Mouse (Mus musculus) bone marrow, adult 2 months (tissue): ENCODE measurements at regions not wholly inside any gene's neighbourhood (a gene's known extent, or its start where the extent isn't known, plus 50 kb on each side); places are given as distances from the start of the nearest gene placed in this dataset.
"Not testable (repeated sequence)": the region's sequence is repeated elsewhere in the genome, so short reads cannot be mapped to it uniquely, and the experiment has no call there.

Source experiments
- H3K27ac ChIP-seq: fragments of 200-500 bp; 2 replicates; pipeline ENCODE4 v1.5.1; 2012; ENCODE audit warnings: low read depth, mild to moderate bottlenecking, control low read depth, inconsistent platforms, low read length; ENCODE audit not compliant: control insufficient read depth, poor library complexity, insufficient read depth
- H3K4me1 ChIP-seq: fragments of 200-500 bp; 2 replicates; pipeline ENCODE4 v1.6.1; 2011; ENCODE audit warnings: low read length; ENCODE audit not compliant: control insufficient read depth, insufficient read depth
- H3K4me3 ChIP-seq: fragments of 200-500 bp; replicated peaks from 2 replicates; pipeline ENCODE3; 2011; ENCODE audit warnings: mild to moderate bottlenecking, low read depth, low read length, control low read depth; ENCODE audit not compliant: control insufficient read depth
- CTCF ChIP-seq: fragments of 200-500 bp; IDR thresholded peaks from 2 replicates; pipeline ENCODE4 v1.5.1; 2011; ENCODE audit warnings: low read length, control low read depth; ENCODE audit not compliant: control insufficient read depth, insufficient read depth
- POLR2A ChIP-seq: fragments of 200-500 bp; IDR thresholded peaks from 2 replicates; pipeline ENCODE4 v1.6.1; 2011; ENCODE audit warnings: low read depth, mild to moderate bottlenecking, control low read depth, low read length, borderline replicate concordance; ENCODE audit not compliant: control insufficient read depth
- WGBS: fragments of 180-500 bp; shearing (Covaris S2); methylation state at CpG from one replicate; pipeline ENCODE4 v1.1.7; 2018; 5-methylcytosine and 5-hydroxymethylcytosine counted together

DNA sequence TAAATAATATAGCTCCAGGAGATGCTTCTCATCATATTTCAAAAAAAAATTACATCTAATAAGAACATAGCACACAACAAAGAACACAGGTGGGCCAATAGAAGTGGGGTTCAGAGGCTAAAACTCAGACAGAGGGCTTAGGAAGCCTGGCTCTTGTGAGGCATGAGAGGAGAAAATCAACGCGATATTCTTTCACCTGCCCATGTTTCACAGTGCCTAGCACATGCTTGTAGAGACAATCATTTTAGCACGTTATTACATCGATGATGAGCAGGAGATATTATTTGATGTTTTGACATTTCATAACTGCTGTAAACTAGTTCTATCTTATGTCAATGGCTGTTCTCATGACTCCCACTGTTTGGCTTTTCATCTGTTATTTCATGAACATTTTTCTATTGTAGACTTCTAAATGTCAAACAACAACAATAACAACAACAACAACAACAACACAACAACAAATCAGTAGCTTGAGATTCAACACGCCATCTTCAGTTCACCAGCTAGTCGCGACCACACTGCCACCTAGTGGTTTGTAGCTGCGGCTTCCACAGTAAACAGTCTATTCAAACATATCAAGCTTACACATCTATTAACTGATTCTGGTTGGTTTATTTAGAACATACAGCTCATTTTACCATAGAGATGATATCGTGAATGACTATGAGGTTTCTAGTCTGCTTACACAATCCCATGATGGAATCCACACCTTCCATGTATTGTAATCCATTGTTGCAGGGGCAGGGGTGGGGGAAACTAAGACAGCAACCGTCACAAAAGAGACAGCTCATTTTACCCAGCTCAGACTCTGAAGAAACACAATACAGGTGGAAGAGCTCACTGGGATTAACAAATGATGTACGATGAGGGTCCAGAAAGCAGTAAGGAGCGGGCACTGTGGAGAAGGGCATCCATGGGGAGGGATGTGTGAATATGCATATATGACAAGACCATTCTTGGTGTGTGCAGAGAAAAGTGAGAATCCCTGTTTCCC, 60.5 kb upstream of the Tmem200a start:
- Histone ChIP-seq H3K4me1 (no peaks in the 10 kb centered on the region), H3K4me3 (no peak overlapping the region), H3K27ac (no peak overlapping the region)
- 36% methylated on average over 12 of the region's 12 CpGs for WGBS
- TF ChIP-seq POLR2A (no peak), CTCF (peak; percentile 61)

DNA sequence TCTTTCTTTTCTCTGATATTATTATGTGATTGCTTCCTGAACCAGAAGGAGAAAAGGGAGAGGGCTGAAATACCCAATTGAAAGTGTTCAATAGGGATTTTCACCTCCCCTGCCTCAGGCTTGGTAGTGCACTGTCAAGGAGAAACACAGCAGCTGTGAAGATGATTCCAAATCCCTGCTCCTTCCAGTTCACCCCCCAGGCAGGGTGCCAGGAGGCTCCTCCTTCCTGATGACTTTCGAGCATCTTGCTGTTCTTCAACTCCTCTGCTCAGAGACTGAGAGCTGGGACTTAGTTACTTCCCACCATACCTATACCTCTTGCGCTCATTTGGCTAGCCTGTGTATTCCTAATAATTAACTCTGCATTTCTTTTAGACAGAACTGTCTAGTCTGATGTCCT, 73.7 kb upstream of the Tmem200a start:
- Histone ChIP-seq H3K4me1 (no peaks in the 10 kb centered on the region), H3K4me3 (no peak overlapping the region)
- WGBS: 62% methylated on average over 2 of the region's 2 CpGs

DNA sequence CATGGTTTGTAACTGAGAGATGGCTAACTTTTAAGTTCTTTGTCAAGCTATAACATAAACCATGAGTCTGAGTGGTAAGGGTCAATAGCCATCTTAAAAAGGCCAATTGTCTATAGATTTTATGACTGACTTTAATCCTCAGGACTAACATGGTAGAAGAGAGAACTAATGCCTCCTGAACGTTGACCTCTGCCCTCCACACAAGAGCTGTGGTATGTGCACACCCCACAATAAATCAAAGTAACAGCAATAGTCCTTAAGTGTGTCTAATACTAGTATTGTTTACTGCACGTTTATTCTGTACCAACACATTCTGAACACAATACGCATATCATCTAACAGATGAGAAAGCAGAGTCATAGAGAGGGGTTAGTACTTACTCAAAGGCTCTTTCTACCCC, 70.7 kb upstream of the Samd3 start:
- WGBS: 53% methylated on average over 3 of the region's 3 CpGs
- no peak for TF ChIP-seq POLR2A
- TF ChIP-seq CTCF: no peak
- Histone ChIP-seq H3K4me1 (no peaks in the 10 kb centered on the region), H3K4me3 (no peak overlapping the region), H3K27ac (no peak overlapping the region)

More for the DNA sequence above, 73.7 kb upstream of the Tmem200a start:
- H3K27ac ChIP-seq: no peak overlapping the region
- no peak for TF ChIP-seq CTCF
- TF ChIP-seq POLR2A: no peak

DNA sequence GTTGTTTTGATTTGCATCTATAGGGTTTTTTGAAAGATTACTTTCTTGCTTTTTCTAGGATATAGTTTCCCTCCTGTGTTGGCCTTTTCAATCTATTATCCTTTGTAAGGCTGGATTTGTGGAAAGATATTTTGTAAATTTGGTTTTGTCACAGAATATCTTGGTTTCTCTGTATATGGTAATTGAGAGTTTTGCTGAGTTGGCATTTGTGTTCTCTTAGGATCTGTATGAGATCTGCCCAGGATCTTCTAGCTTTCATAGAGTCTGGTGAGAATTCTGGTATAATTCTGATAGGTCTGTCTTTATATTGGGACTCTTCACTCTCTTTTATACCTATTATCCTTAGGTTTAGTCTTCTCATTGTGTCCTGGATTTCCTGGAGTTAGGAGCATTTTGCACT, 68.4 kb upstream of the Samd3 start:
- not testable (repeated sequence) for H3K4me1 ChIP-seq, H3K4me3 ChIP-seq, H3K27ac ChIP-seq

DNA sequence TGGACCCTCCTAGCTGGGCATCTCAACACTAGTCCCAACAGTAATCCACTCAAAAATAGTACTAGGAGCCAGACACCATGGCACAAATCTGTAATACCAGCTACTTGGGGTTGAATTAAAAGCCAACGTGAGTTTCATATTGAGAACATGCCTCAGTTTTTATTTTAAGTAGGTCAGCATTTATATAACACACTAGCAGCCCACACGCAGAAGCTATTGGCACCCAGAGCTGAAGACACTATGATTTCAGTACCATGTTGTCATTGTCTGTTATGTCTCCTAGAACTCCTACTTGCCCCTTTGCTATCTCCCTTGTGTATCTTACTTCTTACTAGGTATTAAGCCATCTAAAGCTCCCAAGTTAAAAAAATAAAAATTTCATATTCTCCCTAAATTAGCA, 65.0 kb upstream of the Samd3 start:
- Histone ChIP-seq H3K27ac (no peak overlapping the region), H3K4me1 (no peaks in the 10 kb centered on the region), H3K4me3 (no peak overlapping the region)
- WGBS: 62% methylated on average over 2 of the region's 2 CpGs
- TF ChIP-seq CTCF (no peak), POLR2A (no peak)

DNA sequence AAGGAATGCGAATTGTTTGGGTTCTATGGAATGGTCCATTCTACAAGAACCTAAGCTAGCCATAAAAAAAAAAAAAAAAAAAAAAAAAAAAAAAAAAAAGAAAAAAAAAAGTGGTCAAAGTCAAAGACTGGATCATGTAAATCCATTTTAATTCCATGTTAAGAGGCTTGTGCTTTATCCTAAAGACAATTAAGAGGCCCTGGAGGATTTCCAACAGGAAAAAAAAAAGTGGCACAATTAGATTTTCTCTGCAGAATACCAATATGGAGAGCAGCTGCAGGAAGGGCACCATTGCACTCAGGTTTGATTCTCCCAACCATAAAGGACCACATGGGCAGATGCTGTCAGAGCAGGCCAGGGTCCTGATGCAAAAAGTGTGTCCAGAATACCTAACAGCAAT, 51.9 kb upstream of the Samd3 start:
- TF ChIP-seq CTCF: no peak
- no peak for TF ChIP-seq POLR2A

DNA sequence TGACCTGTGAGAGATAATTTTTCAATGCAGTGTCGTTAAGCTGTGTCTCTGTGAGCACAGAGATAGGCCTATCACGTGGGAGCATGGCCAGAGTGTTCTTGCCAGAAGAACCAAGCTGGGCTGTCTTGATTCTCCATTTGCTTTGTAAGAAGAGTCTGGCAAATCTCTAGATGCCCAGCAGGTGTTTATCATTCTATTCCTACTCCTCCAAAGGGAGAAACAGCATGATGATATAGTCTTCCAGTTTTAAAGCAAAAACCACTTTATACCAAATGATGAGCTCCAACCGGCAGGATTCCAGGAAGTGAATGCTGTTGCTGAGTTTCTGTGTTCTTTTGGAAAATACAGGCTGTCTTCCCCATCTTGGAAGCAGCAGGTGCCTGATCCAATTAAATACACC, 51.2 kb upstream of the Samd3 start:
- Histone ChIP-seq H3K4me1 (no peaks in the 10 kb centered on the region), H3K27ac (no peak overlapping the region), H3K4me3 (no peak overlapping the region)
- WGBS: 70% methylated on average over 3 of the region's 3 CpGs
- TF ChIP-seq CTCF: no peak
- no peak for TF ChIP-seq POLR2A

More for the DNA sequence above, 51.9 kb upstream of the Samd3 start:
- 69% methylated on average over 1 of the region's 1 CpGs for WGBS
- Histone ChIP-seq H3K4me3 (no peak overlapping the region), H3K4me1 (no peaks in the 10 kb centered on the region), H3K27ac (no peak overlapping the region)
